Mouse (Mus musculus) ES-Bruce4 (cell line): ENCODE data around the gene Ubap1l. TPM values are rescaled to one million over a fixed set of nuclear protein-coding genes. Genes with fewer than 3 reads are reported as not detected.

Experiments
- H3K27ac ChIP-seq: 2 replicates; pipeline ENCODE4 v1.5.1; 2012; ENCODE audit warnings: low read length, inconsistent platforms; ENCODE audit not compliant: insufficient read depth
- H3K27me3 ChIP-seq: 2 replicates; pipeline ENCODE4 v1.6.1; 2012; ENCODE audit warnings: mild to moderate bottlenecking, low read length, inconsistent platforms; ENCODE audit not compliant: control insufficient read depth, poor library complexity, insufficient read depth, severe bottlenecking
- H3K36me3 ChIP-seq: 2 replicates; pipeline ENCODE4 v1.6.1; 2012; ENCODE audit warnings: inconsistent platforms, mild to moderate bottlenecking, low read length, moderate library complexity; ENCODE audit not compliant: control insufficient read depth, poor library complexity, insufficient read depth, severe bottlenecking
- H3K4me1 ChIP-seq: one replicate; pipeline ENCODE4 v1.8.1; 2011; ENCODE audit warnings: low read length; ENCODE audit not compliant: control insufficient read depth, insufficient read depth
- H3K4me3 ChIP-seq: 2 replicates; pipeline ENCODE4 v1.5.1; 2011; ENCODE audit warnings: low read depth, mild to moderate bottlenecking, low read length
- H3K9ac ChIP-seq: 2 replicates; pipeline ENCODE4 v1.6.1; 2012; ENCODE audit warnings: low read depth, mild to moderate bottlenecking, inconsistent platforms; ENCODE audit not compliant: poor library complexity, severe bottlenecking
- H3K9me3 ChIP-seq: replicated peaks from 2 replicates; pipeline ENCODE4 v1.6.1; 2012; ENCODE audit warnings: mild to moderate bottlenecking, low read length, inconsistent platforms; ENCODE audit not compliant: control insufficient read depth, poor library complexity, insufficient read depth, severe bottlenecking
- CTCF ChIP-seq: IDR thresholded peaks from one replicate; pipeline ENCODE4 v1.8.1; 2011; ENCODE audit warnings: low read depth, low read length
- EP300 ChIP-seq: IDR thresholded peaks from 2 replicates; pipeline ENCODE4 v1.6.1; 2011; ENCODE audit warnings: low read depth, low read length; ENCODE audit not compliant: insufficient read depth
- POLR2A ChIP-seq: IDR thresholded peaks from one replicate; pipeline ENCODE4 v1.8.1; 2011; ENCODE audit warnings: low read length; ENCODE audit not compliant: insufficient read depth
- polyA plus RNA-seq: library from polyadenylated mRNA; stranded (reverse); fragments of >200 nt; gene quantifications from 2 replicates; pipeline ENCODE4 v1.2.4, GENCODE M21; 2011; ENCODE audit warnings: low read depth; ENCODE audit not compliant: missing spikeins, insufficient read depth, insufficient read length

The Ubap1l gene
- polyA plus RNA-seq, 1 experiment: 1.5 TPM

DNA sequence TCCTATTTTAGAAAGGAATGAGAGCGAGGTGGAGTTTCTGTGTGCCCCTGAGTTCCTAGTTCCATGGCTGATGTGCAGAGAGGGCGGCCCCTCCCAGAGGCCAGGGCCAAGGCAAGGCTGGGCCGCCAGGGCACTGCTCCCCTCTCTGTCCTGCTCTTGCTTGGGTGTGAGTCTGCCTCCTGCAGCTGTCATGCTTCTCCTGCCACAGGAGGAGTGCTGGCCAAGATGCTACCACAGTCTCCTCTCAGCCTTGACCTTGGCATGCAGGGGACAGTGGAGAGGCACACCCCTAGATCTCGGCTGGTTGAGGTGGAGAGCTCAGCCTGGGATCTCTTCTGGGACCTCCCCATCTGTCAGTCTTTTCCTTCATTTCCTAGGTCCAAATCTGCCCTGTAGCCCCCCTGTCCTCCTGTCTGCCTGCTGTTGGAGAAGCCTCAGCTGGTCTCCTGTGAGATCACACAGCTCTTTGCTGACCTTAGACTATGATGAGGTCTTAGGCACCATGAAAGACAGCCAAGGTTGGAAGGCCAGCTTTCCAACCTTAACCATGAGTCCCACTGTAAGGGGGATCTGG, 20.3 kb downstream of the Ubap1l start:
- no peak overlapping the region for H3K9ac ChIP-seq
- H3K27me3 ChIP-seq: no peaks in the 10 kb centered on the region
- no peak overlapping the region for H3K4me3 ChIP-seq
- H3K36me3 ChIP-seq: no peaks in the 10 kb centered on the region
- H3K27ac ChIP-seq: no peak overlapping the region
- no peaks in the 10 kb centered on the region for H3K4me1 ChIP-seq
- TF ChIP-seq POLR2A (no peak), EP300 (no peak), CTCF (no peak)
- no peaks in the 10 kb centered on the region for H3K9me3 ChIP-seq

DNA sequence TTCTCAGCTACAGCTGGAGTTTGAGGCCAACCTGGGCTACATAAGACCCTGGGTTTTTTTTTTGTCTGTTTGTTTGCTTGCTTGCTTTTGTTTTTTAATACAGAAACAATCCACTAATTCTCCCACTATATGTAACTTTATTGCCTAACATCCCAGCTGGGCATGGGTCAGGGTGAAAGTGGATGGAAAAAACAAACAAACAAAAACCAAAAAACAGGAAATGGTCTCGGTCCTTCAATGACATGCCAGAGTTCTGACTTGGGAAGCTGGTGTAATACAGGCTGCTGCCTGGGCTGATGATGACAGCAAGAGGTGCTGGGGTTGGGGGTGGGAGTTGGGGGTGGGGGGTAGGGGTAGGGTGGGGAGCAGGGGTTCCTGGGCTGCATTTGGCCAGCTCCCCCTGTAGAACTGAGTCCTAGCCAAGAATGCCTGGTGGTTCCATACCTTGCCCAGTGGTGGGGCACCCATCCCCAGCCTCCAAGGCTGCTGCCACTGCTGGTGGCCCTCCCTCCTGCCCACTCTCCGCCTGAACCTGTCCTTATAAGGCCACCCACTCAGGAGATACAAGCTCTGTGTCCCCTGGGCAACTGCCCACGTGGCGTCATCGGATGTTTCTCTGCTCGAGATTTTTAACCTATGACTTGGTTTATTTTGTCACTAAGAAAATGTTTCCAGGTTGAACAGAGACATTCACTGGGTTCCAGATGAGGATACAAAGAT, 21.4 kb downstream of the Ubap1l start:
- no peak overlapping the region for H3K27ac ChIP-seq
- H3K4me1 ChIP-seq: no peaks in the 10 kb centered on the region
- no peak overlapping the region for H3K4me3 ChIP-seq

DNA sequence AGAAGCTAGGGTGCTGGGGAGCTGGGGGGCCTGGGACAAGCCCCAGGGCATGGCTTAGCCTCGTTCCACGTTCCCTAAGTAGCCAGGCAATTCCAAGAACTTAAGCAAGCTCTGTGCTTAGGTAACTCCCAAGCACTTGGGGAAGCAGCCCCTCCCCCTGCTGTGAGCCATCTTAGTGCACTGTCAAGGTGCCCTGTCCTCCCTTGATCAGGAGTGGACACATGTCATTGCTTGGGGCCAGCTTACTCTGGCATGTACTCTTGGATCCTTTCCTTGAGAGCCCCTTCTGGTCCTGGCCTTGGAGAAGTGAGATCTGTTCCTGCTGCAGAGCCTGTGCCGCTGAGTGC, 21.9 kb downstream of the Ubap1l start:
- no peak overlapping the region for H3K27ac ChIP-seq

More for the DNA sequence above, 21.4 kb downstream of the Ubap1l start:
- Histone ChIP-seq H3K36me3 (no peaks in the 10 kb centered on the region), H3K9me3 (no peaks in the 10 kb centered on the region), H3K9ac (no peak overlapping the region), H3K27me3 (no peaks in the 10 kb centered on the region)
- TF ChIP-seq EP300 (no peak), CTCF (no peak), POLR2A (no peak)

DNA sequence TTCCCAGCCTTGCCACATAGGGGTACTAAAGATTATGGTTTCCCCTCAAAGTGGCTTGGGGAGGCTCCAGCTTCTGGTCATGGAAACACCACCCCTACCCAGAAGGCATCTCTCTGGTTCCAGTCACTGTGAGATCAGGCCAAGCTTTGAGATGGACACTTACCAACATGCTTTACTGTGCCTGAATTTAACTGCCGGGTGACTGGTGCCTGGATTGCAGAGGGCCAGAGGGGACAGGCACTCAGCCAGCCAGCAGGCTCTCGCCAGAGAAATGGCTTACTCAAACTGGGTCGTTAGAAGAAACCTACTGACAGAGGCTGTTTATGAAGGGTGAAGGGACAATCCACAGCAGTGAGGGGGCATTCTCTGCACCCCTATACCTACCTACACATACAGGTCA, 23.4 kb downstream of the Ubap1l start:
- Histone ChIP-seq H3K4me3 (no peak overlapping the region), H3K9ac (no peak overlapping the region), H3K27me3 (no peaks in the 10 kb centered on the region), H3K27ac (no peak overlapping the region), H3K36me3 (no peaks in the 10 kb centered on the region), H3K4me1 (no peaks in the 10 kb centered on the region), H3K9me3 (no peaks in the 10 kb centered on the region)
- TF ChIP-seq EP300 (no peak), CTCF (no peak), POLR2A (no peak)

More for the DNA sequence above, 21.9 kb downstream of the Ubap1l start:
- Histone ChIP-seq H3K4me1 (no peaks in the 10 kb centered on the region), H3K27me3 (no peaks in the 10 kb centered on the region), H3K9me3 (no peaks in the 10 kb centered on the region), H3K9ac (no peak overlapping the region), H3K36me3 (no peaks in the 10 kb centered on the region), H3K4me3 (no peak overlapping the region)
- no peak for TF ChIP-seq POLR2A
- TF ChIP-seq EP300: no peak
- no peak for TF ChIP-seq CTCF

DNA sequence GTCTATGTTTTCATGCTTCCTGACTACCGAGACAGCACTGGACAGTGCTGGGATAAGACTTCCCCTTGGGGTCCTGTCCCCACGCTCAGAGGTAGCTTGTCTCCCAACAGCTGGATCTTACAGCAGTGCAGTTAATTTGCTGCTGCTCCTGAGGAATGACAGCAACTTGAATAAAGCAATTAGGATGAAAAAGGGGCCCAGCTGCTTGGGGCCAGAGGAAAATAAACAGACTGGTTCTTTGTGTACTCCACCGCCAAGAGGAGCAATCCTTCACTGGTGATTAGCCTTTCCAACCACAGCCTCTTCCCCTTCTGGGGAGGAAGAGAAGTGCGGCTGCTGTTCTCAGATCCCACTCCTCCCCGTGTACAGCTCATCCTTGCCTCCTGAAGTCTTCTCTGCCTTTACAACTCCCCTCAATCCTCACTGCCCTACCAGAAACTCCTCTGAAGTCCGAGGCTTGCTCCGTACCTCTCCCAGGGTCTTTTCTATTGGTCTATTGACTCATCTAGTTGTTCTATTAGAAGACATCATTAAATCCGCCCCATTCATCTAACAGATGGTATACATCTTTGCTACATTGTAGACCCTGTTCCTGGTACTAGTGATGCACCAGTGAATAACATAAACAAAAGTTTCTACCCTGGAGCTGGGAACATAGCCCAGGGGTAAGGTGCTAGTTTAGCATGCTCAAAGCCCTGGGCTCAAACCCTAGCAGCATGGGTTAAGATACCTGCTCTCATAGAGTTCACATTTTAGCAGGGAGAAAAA, 25.7 kb downstream of the Ubap1l start:
- no peak overlapping the region for H3K4me3 ChIP-seq
- no peaks in the 10 kb centered on the region for H3K4me1 ChIP-seq
- no peaks in the 10 kb centered on the region for H3K9me3 ChIP-seq
- H3K36me3 ChIP-seq: no peaks in the 10 kb centered on the region
- H3K9ac ChIP-seq: no peak overlapping the region
- H3K27me3 ChIP-seq: peaks cover 4% of the 10 kb centered on the region; the same call in 1 of the 2 replicates
- no peak overlapping the region for H3K27ac ChIP-seq
- no peak for TF ChIP-seq EP300
- no peak for TF ChIP-seq POLR2A
- TF ChIP-seq CTCF: no peak
